Mouse (Mus musculus) CH12.LX (cell line): ENCODE results near the gene Ptdss2. TPM values are rescaled to one million over a fixed set of nuclear protein-coding genes. Genes with fewer than 3 reads are reported as not detected.

Experiments used
- DNase-seq: peaks from one replicate; pipeline ENCODE4 v3.0.0-alpha.2; 2013; ENCODE audit errors: extremely low read depth
- H3K27ac ChIP-seq: 2 replicates; pipeline ENCODE4 v1.5.1; 2012; ENCODE audit warnings: low read depth, mild to moderate bottlenecking, control low read depth, moderate library complexity; ENCODE audit not compliant: insufficient read depth
- H3K27me3 ChIP-seq: replicated peaks from 2 replicates; pipeline ENCODE3; 2012; ENCODE audit warnings: inconsistent platforms
- H3K36me3 ChIP-seq, 2 experiments: replicated peaks in 1 of 2; 2 replicates each; pipeline versions ENCODE3 to v1.6.1; 2012; ENCODE audit warnings: inconsistent platforms in 1 of 2, low read length in 1 of 2, mild to moderate bottlenecking in 1 of 2, mixed read lengths in 1 of 2, moderate library complexity in 1 of 2; ENCODE audit not compliant: control insufficient read depth in 1 of 2, insufficient read depth in 1 of 2
- H3K4me1 ChIP-seq, 2 experiments: 2 replicates each; pipeline ENCODE4 v1.6.1; 2012; ENCODE audit warnings: inconsistent platforms in 1 of 2, moderate library complexity in 1 of 2; ENCODE audit not compliant: insufficient read depth in 2 of 2, control insufficient read depth in 1 of 2
- H3K4me2 ChIP-seq: 2 replicates; pipeline ENCODE4 v1.6.1; 2012; ENCODE audit warnings: low read depth, mild to moderate bottlenecking, control low read depth; ENCODE audit not compliant: poor library complexity, insufficient read depth, severe bottlenecking
- H3K4me3 ChIP-seq, 3 experiments: fragments of 150-350 bp in 1 of 3; sonication (generic) in 1 of 3; replicated peaks in 1 of 3; 2 replicates each; pipeline versions ENCODE3 to v1.5.1; 2011 to 2012; ENCODE audit warnings: low read depth in 2 of 3, low read length in 2 of 3, mild to moderate bottlenecking in 2 of 3, moderate library complexity in 2 of 3, control low read depth in 1 of 3, improper control_type of control experiment in 1 of 3, inconsistent platforms in 1 of 3, mixed read lengths in 1 of 3; ENCODE audit not compliant: poor library complexity in 1 of 3
- H3K79me2 ChIP-seq: replicated peaks from 2 replicates; pipeline ENCODE4 v1.6.1; 2012; ENCODE audit warnings: mild to moderate bottlenecking, moderate library complexity; ENCODE audit not compliant: control insufficient read depth, poor library complexity, insufficient read depth, severe bottlenecking; ENCODE audit errors: extremely low read depth
- H3K9ac ChIP-seq: 2 replicates; pipeline ENCODE4 v1.6.1; 2012; ENCODE audit warnings: low read depth, mild to moderate bottlenecking, control low read depth, moderate library complexity; ENCODE audit not compliant: insufficient read depth
- H3K9me3 ChIP-seq: replicated peaks from 2 replicates; pipeline ENCODE3; 2012; ENCODE audit warnings: low read length, inconsistent platforms, mixed read lengths
- CTCF ChIP-seq, 2 experiments: IDR thresholded peaks in 1 of 2; conservative IDR thresholded peaks in 1 of 2; 2 replicates each; pipeline ENCODE4 v1.5.1; 2011 to 2012; ENCODE audit warnings: low read depth in 2 of 2, low read length in 2 of 2, improper control_type of control experiment in 1 of 2, inconsistent platforms in 1 of 2, mild to moderate bottlenecking in 1 of 2, moderate library complexity in 1 of 2
- E2F4 ChIP-seq: IDR thresholded peaks from 2 replicates; pipeline ENCODE4 v1.6.1; 2011; ENCODE audit warnings: low read depth, low read length, improper control_type of control experiment; ENCODE audit not compliant: insufficient replicate concordance
- GABPA ChIP-seq: IDR thresholded peaks from 2 replicates; pipeline ENCODE4 v1.6.1; 2012; ENCODE audit warnings: low read depth, low read length, improper control_type of control experiment, inconsistent platforms; ENCODE audit not compliant: insufficient replicate concordance
- IRF4 ChIP-seq: IDR thresholded peaks from 2 replicates; pipeline ENCODE4 v1.6.1; 2014; ENCODE audit warnings: low read depth, mild to moderate bottlenecking, inconsistent platforms, low read length, improper control_type of control experiment
- JUND ChIP-seq: conservative IDR thresholded peaks from 2 replicates; pipeline ENCODE4 v1.6.1; 2011; ENCODE audit warnings: low read depth, low read length, improper control_type of control experiment
- MAFK ChIP-seq: IDR thresholded peaks from 2 replicates; pipeline ENCODE4 v1.6.1; 2011; ENCODE audit warnings: low read length, improper control_type of control experiment; ENCODE audit not compliant: insufficient replicate concordance
- MAX ChIP-seq: IDR thresholded peaks from 2 replicates; pipeline ENCODE4 v1.6.1; 2011; ENCODE audit warnings: low read length, improper control_type of control experiment
- MAZ ChIP-seq: IDR thresholded peaks from 2 replicates; pipeline ENCODE4 v1.6.1; 2012; ENCODE audit warnings: low read depth, mild to moderate bottlenecking, inconsistent platforms, low read length, improper control_type of control experiment, moderate library complexity
- MYC ChIP-seq: IDR thresholded peaks from 2 replicates; pipeline ENCODE4 v1.6.1; 2011; ENCODE audit warnings: low read depth, mild to moderate bottlenecking, improper control_type of control experiment, low read length
- NRF1 ChIP-seq: IDR thresholded peaks from 2 replicates; pipeline ENCODE4 v1.6.1; 2014; ENCODE audit warnings: low read depth, mild to moderate bottlenecking, inconsistent platforms, low read length, improper control_type of control experiment, moderate library complexity
- RAD21 ChIP-seq: IDR thresholded peaks from 2 replicates; pipeline ENCODE4 v1.6.1; 2011; ENCODE audit warnings: low read depth, mild to moderate bottlenecking, low read length, improper control_type of control experiment, moderate library complexity
- RCOR1 ChIP-seq: conservative IDR thresholded peaks from 2 replicates; pipeline ENCODE4 v1.6.1; 2012; ENCODE audit warnings: low read depth, mild to moderate bottlenecking, inconsistent platforms, low read length, improper control_type of control experiment
- SIN3A ChIP-seq: IDR thresholded peaks from 2 replicates; pipeline ENCODE4 v1.6.1; 2012; ENCODE audit warnings: low read length, improper control_type of control experiment, inconsistent platforms
- SMC3 ChIP-seq: IDR thresholded peaks from 2 replicates; pipeline ENCODE4 v1.6.1; 2011; ENCODE audit warnings: low read depth, low read length, improper control_type of control experiment
- TCF12 ChIP-seq: IDR thresholded peaks from 2 replicates; pipeline ENCODE4 v1.6.1; 2014; ENCODE audit warnings: low read depth, mild to moderate bottlenecking, inconsistent platforms, low read length, improper control_type of control experiment
- UBTF ChIP-seq: IDR thresholded peaks from 2 replicates; pipeline ENCODE4 v1.6.1; 2012; ENCODE audit warnings: low read depth, mild to moderate bottlenecking, inconsistent platforms, low read length, improper control_type of control experiment, moderate library complexity
- USF1 ChIP-seq: IDR thresholded peaks from 2 replicates; pipeline ENCODE4 v1.6.1; 2014; ENCODE audit warnings: low read depth, mild to moderate bottlenecking, inconsistent platforms, low read length, improper control_type of control experiment
- ZMIZ1 ChIP-seq: IDR thresholded peaks from 2 replicates; pipeline ENCODE4 v1.6.1; 2012; ENCODE audit warnings: low read depth, mild to moderate bottlenecking, inconsistent platforms, low read length, improper control_type of control experiment
- dilution Hi-C: fragments of 300-500 bp; cut with MboI; formaldehyde crosslinking; loops from 2 replicates; pipeline ENCODE4 v1.14.3; 2020; ENCODE audit warnings: low sequenced_read_pairs; ENCODE audit not compliant: extremely low pct_unique_long_range_greater_than_20kb, extremely low pct_ligation_motif_present
- in situ Hi-C: fragments of 300-500 bp; cut with MboI; formaldehyde crosslinking; loops from 3 replicates; pipeline ENCODE4 v1.14.3; 2019; ENCODE audit warnings: low sequenced_read_pairs, low pct_ligation_motif_present, low pct_unique_long_range_greater_than_20kb, mixed read lengths
- polyA plus RNA-seq: library from polyadenylated mRNA; unstranded; fragments of >175 nt; gene quantifications from 2 replicates; pipeline ENCODE4 v1.2.1, GENCODE M21; 2012; ENCODE audit warnings: low read depth; ENCODE audit not compliant: insufficient read length
- total RNA-seq, 2 experiments: library from RNA; depleted of rRNA; stranded (reverse); fragments of 300-350 nt in 1 of 2; fragments of >200 nt in 1 of 2; gene quantifications; 2 replicates each; pipeline ENCODE4 v1.2.3; 2012 to 2014

The Ptdss2 gene
- total and polyA plus RNA-seq, 3 experiments = 2.9 to 22.9 (median 12.0) TPM

DNA sequence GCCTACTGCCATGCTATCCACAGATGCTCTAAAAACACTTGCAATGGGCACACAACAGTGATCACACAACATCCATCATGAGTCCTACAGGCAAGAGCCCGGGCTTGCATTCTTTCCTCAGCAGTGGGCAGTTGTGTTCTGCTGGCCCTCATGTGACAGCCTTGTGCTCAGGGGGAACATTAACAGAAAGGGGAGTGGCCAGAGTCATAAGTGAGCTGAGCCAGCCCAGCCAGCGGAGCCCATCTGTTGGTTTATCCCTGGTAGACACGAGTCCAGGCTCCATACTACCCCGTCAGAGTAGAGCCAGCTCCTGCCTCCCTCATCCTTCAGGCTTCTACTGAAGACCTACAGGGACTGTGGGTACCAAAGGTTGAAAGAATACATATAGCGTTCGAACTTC is 28.2 kb upstream of the Ptdss2 start:
- Histone ChIP-seq H3K36me3 (peaks cover 26 to 56% of the 10 kb centered on the region in 2 experiments), H3K4me3 (no peak overlapping the region), H3K27me3 (no peaks in the 10 kb centered on the region), H3K27ac (no peak overlapping the region), H3K9me3 (no peaks in the 10 kb centered on the region), H3K4me2 (no peak overlapping the region), H3K9ac (no peak overlapping the region), H3K4me1 (peaks cover 37 to 61% of the 10 kb centered on the region in 2 experiments), H3K79me2 (0 out of 2 replicates have a peak, but pooled peaks cover 2% of the 10 kb centered on the region)
- TF ChIP-seq RCOR1 = no peak
- no peak for TF ChIP-seq NRF1
- no peak for TF ChIP-seq SIN3A
- TF ChIP-seq E2F4 = no peak
- TF ChIP-seq RAD21 = no peak
- TF ChIP-seq MYC = no peak
- TF ChIP-seq MAX = no peak
- TF ChIP-seq TCF12 = no peak
- TF ChIP-seq IRF4 = no peak
- no peak for TF ChIP-seq GABPA
- TF ChIP-seq MAFK = no peak
- no peak for TF ChIP-seq UBTF
- no peak for TF ChIP-seq ZMIZ1
- no peak for TF ChIP-seq JUND
- TF ChIP-seq USF1 = no peak
- TF ChIP-seq CTCF (conservative IDR thresholded peaks at IDR 0.05 in 1 of 2, IDR thresholded peaks at IDR 0.05 in 1 of 2; ENCODE audit: low read depth in 2 of 2, low read length in 2 of 2) = no peak
- no peak for TF ChIP-seq MAZ
- dilution Hi-C loops (no loop called here), in situ Hi-C loops (no loop called here)
- no peak for DNase-seq

DNA sequence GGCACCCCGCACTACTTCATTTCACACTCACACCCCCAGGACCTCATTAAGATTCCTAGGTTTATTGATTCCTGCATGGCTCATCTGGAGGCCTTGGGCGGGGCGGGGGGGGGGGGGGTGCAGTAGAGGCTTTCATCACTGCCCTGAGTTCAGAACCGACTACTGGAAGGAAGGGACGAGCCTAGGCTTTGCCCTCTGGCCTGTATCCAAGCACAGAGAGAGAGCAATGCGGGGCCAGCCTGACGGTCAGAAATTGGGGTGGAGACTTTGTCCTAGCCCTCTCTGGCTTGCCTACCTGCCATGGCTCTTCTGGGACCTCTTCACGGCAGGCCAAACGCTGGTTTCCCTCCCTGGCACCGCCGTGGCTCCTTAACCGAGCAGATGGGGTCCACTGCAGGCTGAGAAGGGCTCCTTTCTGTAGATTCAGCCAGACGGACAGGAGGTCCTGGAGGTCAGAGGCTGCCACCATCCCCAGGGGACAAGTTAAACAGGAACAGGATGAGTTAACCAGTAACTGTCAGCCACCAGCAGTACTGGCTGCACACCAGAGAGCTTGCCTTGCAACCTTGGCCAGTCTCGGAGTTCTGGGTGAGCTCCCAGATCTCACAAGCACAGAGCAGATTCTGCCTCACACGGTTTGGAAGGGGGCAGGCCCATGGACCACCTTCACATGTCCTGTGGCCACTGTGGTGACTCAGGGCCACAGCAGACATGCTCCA is 27.5 kb upstream of the Ptdss2 start:
- no peak overlapping the region for H3K4me2 ChIP-seq
- TF ChIP-seq MAZ = no peak
- TF ChIP-seq SMC3 = no peak
- TF ChIP-seq USF1 = no peak
- H3K27ac ChIP-seq = no peak overlapping the region
- dilution Hi-C loops (no loop called here), in situ Hi-C loops (loop anchor here (5.0 kb wide), 3 partner anchors 38 to 263 kb away; no protein-coding TSS in a partner anchor)
- no peaks in the 10 kb centered on the region for H3K27me3 ChIP-seq
- DNase-seq = no peak
- H3K9ac ChIP-seq = no peak overlapping the region
- peaks cover 30 to 54% of the 10 kb centered on the region in 2 experiments for H3K4me1 ChIP-seq
- H3K9me3 ChIP-seq = no peaks in the 10 kb centered on the region
- H3K36me3 ChIP-seq = peaks cover 20 to 49% of the 10 kb centered on the region in 2 experiments
- H3K79me2 ChIP-seq = no peaks in the 10 kb centered on the region
- H3K4me3 ChIP-seq = no peak overlapping the region
